Mouse (Mus musculus): ENCODE data around the gene 2310034G01Rik.

Gene 2310034G01Rik

DNA sequence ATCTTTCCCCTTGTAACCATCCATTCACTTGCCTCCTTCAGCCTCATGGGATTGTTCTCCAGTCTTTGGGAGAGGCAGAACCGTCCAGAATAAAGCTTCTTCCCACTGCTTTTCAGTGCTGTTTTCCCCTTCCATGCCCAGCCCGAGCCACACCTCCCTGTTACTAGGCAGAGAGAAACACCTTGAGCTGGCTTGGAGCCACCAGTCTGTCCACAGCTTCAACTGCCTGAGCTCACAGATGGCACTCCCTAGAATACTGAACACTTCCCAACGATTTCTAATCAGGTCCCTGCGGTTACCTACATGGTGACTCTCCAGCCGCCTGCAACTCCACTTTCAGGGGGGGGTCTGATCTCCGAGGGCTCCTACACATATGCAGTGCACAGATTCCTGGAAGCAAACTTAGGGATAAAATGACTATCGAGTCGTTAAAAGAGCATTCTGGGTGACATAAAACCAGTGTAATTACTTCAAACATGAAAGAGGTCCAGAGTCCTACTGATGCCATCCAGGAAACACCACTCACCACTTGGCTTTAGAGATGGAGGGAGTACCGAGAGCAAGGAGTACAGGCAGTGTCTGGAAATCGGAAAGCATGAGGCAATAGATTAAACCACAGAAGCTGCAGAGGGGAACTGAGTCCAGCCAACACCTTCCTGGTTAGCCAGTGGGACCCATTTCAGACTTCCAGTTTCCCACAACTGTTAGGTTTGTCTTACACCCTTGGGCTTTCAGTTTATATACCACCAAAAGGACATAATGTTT lies at the start of gene 2310034G01Rik:
Gene 2310034G01Rik, minus strand, starts transcription at position 135 of the 765 bp plus-strand sequence.
- DNase-seq, result no peak

DNA sequence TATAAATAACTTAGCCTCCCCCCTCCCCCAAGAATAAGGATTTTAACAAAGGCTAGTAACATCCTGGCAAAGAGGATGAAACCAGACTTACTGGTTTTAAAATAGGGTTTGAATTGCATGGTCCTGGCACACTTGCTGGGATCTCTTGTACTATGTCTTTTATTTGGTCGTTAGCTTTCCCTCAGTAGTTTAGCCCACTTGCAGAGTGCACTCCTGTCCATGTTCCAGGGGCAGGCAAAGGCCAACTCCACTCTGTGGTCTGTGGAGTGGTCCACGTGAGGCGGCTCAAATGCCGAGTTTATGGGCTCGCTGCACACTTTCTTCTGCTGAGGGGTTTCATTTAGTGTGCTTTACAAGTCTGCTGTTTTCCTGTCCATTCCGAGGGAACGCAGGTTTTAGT lies 49.8 kb upstream of the 2310034G01Rik start:
- DNase-seq, result no peak

- no peak for DNase-seq
Observed at GRCm38 (mm10) chr19:46399372-46399771, 49.3 kb upstream of the 2310034G01Rik start.

GRCm38 (mm10) chr19:46398401-46398800 lies 48.3 kb upstream of the 2310034G01Rik start:
- DNase-seq, result no peak

DNA sequence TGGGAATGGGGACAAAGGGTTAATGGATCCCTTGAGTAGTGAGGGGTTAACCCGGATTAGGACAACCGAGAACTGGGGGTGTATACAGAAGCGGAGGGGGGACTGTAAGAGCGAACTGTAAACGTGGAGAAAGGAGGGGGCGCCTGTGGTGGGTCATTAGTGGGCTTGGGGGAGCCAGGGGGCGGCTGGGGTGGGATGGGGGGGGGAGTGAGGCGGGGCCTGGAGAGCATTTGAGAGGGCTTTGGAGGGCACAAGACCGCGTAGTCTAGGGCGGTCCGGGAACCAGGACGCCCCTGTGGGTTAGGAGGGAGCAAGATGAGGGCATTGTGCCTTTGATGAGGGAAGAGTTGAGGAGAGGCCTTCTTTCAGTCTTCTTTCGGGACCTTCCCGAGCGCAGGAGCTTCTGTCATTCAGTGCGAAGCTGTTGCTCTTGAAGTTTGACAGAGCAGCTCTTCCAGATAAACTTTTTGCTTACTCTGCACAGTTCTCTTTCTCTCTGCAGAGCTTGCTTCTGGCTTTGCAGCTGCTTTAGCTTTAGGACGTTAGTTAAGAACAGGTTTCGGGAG lies 47.4 kb upstream of the 2310034G01Rik start:
- DNase-seq, result peak; percentile 3 to 5

DNA sequence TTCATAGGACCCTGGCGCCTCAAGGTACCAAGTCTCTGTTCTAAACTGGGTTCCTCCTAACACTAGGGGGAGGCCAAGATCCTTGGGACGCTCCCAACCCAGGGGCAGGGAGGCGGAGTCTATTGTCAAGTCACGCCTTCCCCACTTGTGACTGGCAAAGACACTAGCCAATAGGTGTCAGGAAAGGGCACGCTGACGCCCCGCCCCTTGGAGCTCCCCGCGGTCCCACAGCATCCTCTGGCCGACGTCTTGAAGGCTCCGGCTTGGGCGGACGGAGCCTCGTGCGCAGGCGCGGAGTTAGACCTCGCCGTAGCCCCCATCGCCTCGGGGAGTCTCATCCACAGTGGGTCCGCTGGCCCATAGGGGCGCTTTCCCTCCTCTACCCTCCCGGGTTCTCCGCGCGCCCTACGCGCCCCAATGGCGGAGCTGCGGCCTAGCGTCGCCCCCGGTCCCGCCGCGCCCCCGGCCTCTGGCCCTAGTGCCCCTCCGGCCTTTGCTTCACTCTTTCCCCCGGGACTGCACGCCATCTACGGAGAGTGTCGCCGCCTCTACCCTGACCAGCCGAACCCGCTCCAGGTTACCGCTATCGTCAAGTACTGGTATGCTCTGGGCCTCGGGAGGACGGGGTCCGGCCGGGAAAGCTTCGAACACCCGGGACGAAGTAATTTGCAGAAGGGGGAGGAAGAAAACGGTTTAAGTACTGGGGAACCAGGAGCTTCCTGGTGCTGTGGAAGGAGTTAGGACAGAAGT lies 46.8 kb upstream of the 2310034G01Rik start, which contains the start of gene Sufu:
Gene Sufu, plus strand, starts transcription at position 211 of the 750 bp plus-strand sequence.
- DNase-seq, result peak; percentile 97 to 98

DNA sequence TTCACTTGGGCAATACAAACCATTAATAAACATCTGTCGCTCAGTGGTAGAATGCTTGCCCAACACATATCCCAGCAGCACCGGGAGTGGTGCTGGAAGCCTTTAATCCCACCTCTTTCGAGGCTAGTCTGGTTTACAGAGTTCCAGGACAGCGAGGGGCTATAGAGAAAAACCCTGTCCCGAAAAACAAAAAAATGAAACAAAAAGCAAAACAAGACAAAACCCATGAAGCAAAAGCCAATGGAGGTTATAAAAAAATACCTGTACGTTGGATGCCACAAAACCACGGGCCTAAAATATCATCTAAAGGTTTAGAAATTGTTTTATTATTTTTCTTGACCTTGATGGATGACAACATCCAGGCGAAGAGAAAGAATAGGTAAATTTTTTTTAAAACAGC lies 46.0 kb upstream of the 2310034G01Rik start:
- no peak for DNase-seq

GRCm38 (mm10) chr19:46395109-46396009 lies 45.3 kb upstream of the 2310034G01Rik start, which contains the start of gene Actr1a:
Gene Actr1a (minus strand): TSS chr19:46395748.
- DNase-seq, result peak; percentile 95

- DNase-seq, result no peak
Observed at GRCm38 (mm10) chr19:46394712-46395108, 44.6 kb upstream of the 2310034G01Rik start.

DNA sequence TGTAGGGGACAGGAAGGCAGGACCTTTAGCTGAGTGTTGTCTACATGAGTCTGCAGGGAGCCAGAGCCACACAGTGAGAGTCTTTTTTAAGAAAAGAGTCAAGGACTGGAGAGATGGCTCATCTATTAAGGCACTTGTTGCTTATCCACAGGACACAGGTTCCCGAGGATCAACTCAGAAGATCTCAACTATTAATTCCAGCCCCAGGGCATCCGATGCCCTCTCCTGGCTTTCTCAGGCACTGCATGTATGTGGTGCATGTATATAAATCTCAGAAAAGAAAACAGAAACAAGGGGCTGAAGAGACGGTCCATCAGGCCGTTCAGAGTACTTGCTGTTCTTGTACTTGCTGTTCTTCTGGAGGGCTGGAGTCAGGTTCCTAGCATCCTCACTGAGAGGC lies 41.9 kb upstream of the 2310034G01Rik start:
- DNase-seq, result peak; percentile 68 to 71

DNA sequence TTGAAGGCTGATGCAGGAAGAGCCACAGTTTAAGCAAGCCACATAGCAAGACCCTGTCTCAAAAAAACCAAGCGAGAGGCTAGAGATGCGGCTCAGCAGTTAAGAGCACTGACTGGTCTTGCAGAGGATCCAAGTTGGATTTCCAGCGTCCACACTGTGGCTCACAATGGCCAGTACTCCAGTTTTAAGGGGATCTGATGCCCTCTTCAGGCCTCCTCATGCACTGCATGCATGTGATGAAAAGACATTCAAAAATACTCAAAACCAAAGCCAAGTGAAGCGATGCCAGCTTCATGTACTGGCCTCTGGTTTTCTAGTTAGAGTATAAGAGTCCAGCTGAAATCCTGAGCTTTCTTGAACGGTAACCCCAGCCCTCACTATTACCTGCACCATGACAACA lies 39.8 kb upstream of the 2310034G01Rik start:
- DNase-seq, result peak; percentile 24 to 29

GRCm38 (mm10) chr19:46382275-46382674 lies 32.2 kb upstream of the 2310034G01Rik start:
- no peak for DNase-seq

DNA sequence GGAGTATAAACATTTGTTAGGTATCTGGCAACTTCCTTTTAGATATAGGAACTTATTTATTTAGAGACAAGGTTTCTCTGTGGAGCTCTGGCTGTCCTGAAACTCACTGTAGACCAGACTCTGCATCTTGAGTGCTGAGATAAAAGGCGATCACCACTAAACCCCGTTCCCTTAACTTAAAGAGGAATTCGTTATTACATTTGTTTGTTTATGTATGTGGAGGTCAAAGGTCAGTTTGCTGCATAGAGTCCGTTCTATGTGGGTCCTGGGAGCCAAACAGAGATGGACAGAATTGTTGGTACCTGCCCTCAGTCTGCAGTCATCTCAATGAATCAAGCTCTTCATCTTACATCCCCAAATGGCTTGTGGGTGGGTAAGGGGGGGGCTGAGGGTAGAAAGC lies 25.8 kb upstream of the 2310034G01Rik start:
- no peak for DNase-seq

DNA sequence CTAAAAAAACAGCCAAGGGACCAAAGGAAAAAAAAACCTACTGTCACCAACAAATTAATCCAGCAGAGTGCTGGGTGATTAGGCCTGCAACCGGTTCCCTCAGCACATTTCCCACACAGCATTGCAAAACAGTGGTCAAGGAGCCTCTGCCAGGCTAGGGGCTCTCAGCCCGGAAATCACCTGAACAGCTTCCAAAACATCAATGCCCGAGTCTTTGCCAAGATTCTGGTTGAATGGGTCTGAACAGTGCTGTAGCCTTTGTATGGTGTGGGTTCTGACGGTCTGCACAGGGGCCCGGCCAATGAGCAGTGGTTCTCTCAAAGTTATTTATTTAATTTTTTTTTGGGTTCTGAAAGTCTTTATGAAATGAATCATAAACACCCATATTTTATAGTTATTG lies 25.4 kb upstream of the 2310034G01Rik start:
- DNase-seq, result no peak

DNA sequence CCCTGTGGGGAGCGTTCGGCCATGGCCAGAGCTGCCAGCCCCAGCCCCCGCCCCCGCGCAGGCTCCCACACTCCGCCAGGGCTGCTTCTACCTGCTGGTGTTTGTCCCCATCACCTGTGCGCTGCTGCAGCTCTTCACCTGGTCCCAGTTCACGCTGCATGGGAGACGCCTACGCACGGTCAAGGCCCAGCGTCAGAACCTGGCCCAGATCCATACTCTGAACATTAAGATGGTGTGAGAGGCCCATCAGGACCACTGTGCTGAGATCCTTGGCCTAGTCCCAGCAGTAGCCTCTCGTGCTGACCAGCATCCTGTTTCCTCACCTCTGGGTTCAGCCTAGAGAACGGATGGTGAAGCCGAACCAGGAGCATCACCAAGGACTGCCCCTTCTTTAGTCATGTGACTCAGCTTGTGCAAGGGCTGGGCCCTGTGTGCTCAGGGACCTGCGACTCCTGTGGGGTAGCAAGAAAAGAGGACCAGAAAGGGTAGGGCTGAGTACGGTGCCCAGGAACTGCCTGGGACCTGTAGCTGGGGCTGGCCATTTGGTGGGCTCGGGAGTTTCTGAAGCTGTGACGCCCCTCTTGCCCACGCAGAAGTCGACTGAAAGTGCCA lies 24.5 kb upstream of the 2310034G01Rik start:
- no peak for DNase-seq

GRCm38 (mm10) chr19:46369204-46369603 lies 19.1 kb upstream of the 2310034G01Rik start:
- DNase-seq, result peak; percentile 48 to 58

DNA sequence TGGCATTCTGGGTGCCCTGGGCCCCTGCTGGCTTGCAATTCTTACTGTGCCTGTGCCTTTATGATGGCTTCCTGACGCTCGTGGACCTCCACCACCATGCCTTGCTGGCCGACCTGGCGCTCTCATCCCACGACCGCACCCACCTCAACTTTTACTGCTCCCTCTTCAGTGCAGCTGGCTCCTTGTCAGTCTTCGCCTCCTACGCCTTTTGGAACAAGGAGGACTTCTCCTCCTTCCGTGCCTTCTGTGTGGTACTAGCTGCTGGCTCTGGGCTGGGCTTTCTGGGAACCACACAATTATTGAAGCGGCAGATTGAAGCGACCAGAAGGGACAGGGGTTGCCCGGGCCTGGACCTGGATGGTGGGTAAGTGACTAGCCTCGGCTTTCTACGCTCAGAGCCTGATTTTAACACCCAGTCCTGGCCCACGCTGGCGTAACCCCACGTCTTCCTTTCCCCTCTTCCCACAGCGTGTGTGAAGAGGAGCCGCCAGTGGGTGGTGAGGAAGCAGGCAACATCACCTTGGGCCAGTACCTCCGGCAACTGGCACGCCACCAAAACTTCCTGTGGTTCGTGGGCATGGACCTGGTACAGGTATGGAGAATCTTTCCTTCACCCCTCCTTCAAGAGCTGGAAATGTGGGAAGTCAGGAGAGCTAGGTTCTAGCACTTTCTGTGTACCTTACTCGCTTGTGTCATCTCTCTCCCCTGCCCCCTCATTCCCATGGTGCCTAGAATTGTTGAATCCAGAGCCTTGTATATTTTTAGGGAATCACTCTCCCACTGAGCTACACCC lies 17.9 kb upstream of the 2310034G01Rik start:
- no peak for DNase-seq

- no peak for DNase-seq
Observed at GRCm38 (mm10) chr19:46363294-46364009, 13.3 kb upstream of the 2310034G01Rik start.

- no peak for DNase-seq
Observed at GRCm38 (mm10) chr19:46362104-46362503, 12.0 kb upstream of the 2310034G01Rik start.

DNA sequence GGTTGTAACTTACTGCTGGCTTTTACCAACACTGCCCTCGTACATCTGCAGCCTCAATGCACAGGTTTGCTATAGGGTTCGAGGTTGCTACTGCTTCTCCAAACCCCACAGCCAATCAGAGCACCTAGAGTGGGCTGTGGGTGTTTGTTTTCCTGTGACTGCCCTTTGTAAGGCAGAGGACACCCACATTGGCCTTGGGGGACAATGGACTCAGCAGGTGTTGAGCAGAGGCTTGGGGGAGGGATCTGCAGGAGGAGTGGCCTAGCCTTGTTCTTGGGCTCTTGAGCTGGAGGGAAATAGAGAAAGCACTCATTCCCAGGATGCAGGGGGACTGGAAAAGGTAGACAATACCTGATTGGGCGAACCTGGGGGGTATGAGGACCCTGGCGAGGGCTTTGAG lies 8.3 kb upstream of the 2310034G01Rik start:
- no peak for DNase-seq
